Mouse (Mus musculus) myocyte (in vitro differentiated cells): ENCODE data around the gene Sgtb.

ENCODE experiments used
- CEBPB ChIP-seq: IDR thresholded peaks from 2 replicates; pipeline ENCODE4 v1.6.1; 2011; ENCODE audit warnings: mild to moderate bottlenecking, moderate library complexity; ENCODE audit not compliant: poor library complexity, insufficient read depth, severe bottlenecking
- E2F4 ChIP-seq: IDR thresholded peaks from one replicate; pipeline ENCODE4 v1.6.1; 2011; ENCODE audit warnings: mild to moderate bottlenecking, control low read depth, moderate library complexity; ENCODE audit not compliant: insufficient read depth
- MAX ChIP-seq: IDR thresholded peaks from one replicate; pipeline ENCODE4 v1.6.1; 2011; ENCODE audit warnings: low read depth, mild to moderate bottlenecking, control low read depth
- MYOD1 ChIP-seq, 3 experiments: IDR thresholded peaks; one replicate each; pipeline ENCODE4 v1.6.1; 2011; ENCODE audit warnings: control low read depth in 2 of 3, low read depth in 2 of 3, mild to moderate bottlenecking in 2 of 3, moderate library complexity in 1 of 3; ENCODE audit not compliant: insufficient read length in 2 of 3, control insufficient read depth in 1 of 3
- MYOG ChIP-seq, 3 experiments: IDR thresholded peaks; one replicate each; pipeline ENCODE4 v1.6.1; 2011; ENCODE audit warnings: control low read depth in 2 of 3, low read depth in 2 of 3, mild to moderate bottlenecking in 2 of 3; ENCODE audit not compliant: insufficient read length in 2 of 3, control insufficient read depth in 1 of 3, insufficient read depth in 1 of 3
- POLR2A ChIP-seq: IDR thresholded peaks from one replicate; pipeline ENCODE4 v1.6.1; 2011; ENCODE audit warnings: low read depth, mild to moderate bottlenecking, control low read depth, moderate library complexity; ENCODE audit not compliant: insufficient read length
- POLR2AphosphoS2 ChIP-seq: IDR thresholded peaks from one replicate; pipeline ENCODE4 v1.6.1; 2011; ENCODE audit warnings: low read depth, control low read depth; ENCODE audit not compliant: insufficient read length
- SRF ChIP-seq: IDR thresholded peaks from one replicate; pipeline ENCODE4 v1.6.1; 2011; ENCODE audit warnings: low read depth; ENCODE audit not compliant: control insufficient read depth, insufficient read length
- TCF12 ChIP-seq: IDR thresholded peaks from one replicate; pipeline ENCODE4 v1.6.1; 2011; ENCODE audit warnings: mild to moderate bottlenecking, control low read depth; ENCODE audit not compliant: poor library complexity, insufficient read depth, severe bottlenecking
- TCF3 ChIP-seq: IDR thresholded peaks from one replicate; pipeline ENCODE4 v1.6.1; 2011; ENCODE audit warnings: low read depth, control low read depth; ENCODE audit not compliant: insufficient read length
- USF1 ChIP-seq: IDR thresholded peaks from one replicate; pipeline ENCODE4 v1.6.1; 2011; ENCODE audit warnings: low read depth, mild to moderate bottlenecking, control low read depth, moderate library complexity

GRCm38 (mm10) chr13:104110526-104110925 is 985 bp downstream of the Sgtb start:
- no peak for TF ChIP-seq TCF3
- TF ChIP-seq MAX = no peak
- no peak for TF ChIP-seq POLR2AphosphoS2
- TF ChIP-seq POLR2A = no peak
- no peak for TF ChIP-seq MYOG (IDR thresholded peaks at IDR 0.05; ENCODE audit: control insufficient read depth in 1 of 3, insufficient read depth in 1 of 3, insufficient read length in 2 of 3, low read depth in 2 of 3)
- no peak for TF ChIP-seq USF1
- TF ChIP-seq MYOD1 (IDR thresholded peaks at IDR 0.05; ENCODE audit: control insufficient read depth in 1 of 3, insufficient read length in 2 of 3, low read depth in 2 of 3) = no peak
- TF ChIP-seq TCF12 = no peak
- TF ChIP-seq SRF = no peak
- no peak for TF ChIP-seq CEBPB
- no peak for TF ChIP-seq E2F4
